Mouse (Mus musculus) cerebellum, adult 2 months (tissue): Measurements from ENCODE around the gene Ttc39b.

Source experiments
- CTCF ChIP-seq: fragments of 200-500 bp; IDR thresholded peaks from 2 replicates; pipeline ENCODE4 v1.5.1; 2011; ENCODE audit warnings: low read depth, mild to moderate bottlenecking, control low read depth, low read length, moderate library complexity, borderline replicate concordance; ENCODE audit not compliant: insufficient read depth
- POLR2A ChIP-seq: fragments of 200-500 bp; IDR thresholded peaks from 2 replicates; pipeline ENCODE4 v1.6.1; 2011; ENCODE audit warnings: low read length, control low read depth, borderline replicate concordance; ENCODE audit not compliant: insufficient read depth

- no peak for TF ChIP-seq POLR2A
- no peak for TF ChIP-seq CTCF
Observed at GRCm38 (mm10) chr4:83237656-83238055, 86.4 kb downstream of the Ttc39b start.
